Mouse (Mus musculus) neural tube, embryonic 10.5 days (tissue): ENCODE measurements around the gene Adipoq.
"Not testable (repeated sequence)": the region's sequence is repeated elsewhere in the genome, so short reads cannot be mapped to it uniquely, and the experiment has no call there.

Experiments
- DNase-seq: peaks from one replicate; pipeline ENCODE4 v3.0.0-alpha.2; 2017; ENCODE audit warnings: low spot score; ENCODE audit errors: extremely low spot score

Gene Adipoq

DNA sequence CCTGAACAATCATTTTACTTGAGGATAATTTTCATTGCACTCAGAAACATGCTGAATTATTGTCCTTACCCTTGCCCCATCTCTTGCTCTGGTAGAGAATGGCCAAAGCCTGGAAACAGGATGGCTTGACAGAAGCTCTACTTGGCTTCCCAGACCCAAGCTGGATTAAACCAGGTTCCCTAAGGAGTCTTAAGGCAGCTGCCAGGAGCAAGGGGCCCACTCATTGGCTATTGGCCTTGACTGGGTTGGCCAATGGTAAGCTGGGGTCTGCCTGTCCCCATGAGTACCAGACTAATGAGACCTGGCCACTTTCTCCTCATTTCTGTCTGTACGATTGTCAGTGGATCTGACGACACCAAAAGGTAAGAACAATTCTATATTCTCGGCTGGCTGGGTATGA, at the start of gene Adipoq:
TSS of gene Adipoq (plus strand) at position 257 of the 400 bp plus-strand sequence.
- DNase-seq: no peak

- not testable (repeated sequence) for DNase-seq
Measured at GRCm38 (mm10) chr16:23096886-23097285, 49.5 kb upstream of the Adipoq start.

DNA sequence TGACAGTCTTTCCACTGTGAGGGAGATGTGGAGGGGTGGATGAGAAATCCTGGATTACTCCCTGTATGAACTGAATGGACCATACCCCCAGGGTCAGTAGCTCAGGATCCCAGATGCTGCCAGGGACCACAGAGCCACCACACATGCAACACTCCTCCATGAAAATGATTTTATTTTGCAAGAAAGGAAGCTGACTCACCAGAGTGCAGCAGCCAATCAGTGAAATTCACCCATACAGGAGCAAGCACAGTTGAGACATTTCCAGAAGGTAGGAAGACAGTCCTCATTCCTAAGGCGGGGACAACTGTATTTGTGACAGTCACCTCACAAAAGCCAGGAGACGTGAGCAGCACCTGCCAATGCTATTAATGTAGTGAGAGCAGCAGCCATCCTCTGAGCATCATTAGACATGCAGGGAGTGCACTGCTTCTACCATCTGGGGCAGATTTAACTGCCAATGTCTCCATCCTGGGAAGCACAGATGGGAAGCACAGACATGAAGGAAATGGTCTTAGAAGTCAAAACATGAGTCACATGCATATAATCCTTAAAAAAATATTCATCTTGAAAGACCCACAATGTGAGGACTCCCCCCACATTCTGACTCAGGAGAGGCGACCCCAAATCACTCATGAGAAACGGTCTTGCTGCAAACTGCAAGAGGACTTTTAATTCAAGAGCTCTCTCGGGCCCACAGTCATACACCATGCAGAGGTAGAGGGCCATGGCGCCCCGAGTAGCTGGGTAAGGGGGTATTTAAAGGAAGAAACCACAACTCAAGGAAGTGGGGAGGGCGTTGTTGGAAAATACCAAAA, 48.8 kb upstream of the Adipoq start:
- not testable (repeated sequence) for DNase-seq

DNA sequence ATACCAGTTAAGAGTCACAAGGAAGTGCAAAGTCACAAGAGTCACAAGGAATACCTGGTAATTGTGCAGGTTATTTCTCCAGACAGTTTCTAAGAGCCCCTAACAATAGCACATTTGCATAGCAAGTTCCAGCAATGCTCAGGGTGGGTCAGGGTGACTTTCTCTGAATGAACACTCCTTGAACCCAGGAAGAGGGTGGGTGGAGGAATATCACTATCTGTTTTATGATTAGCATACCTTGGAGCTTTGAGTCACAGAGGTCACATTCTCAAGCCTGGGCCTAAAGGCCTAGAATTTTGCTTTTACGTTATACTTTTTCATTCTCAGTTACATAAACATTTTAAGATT, 48.3 kb upstream of the Adipoq start:
- not testable (repeated sequence) for DNase-seq

DNA sequence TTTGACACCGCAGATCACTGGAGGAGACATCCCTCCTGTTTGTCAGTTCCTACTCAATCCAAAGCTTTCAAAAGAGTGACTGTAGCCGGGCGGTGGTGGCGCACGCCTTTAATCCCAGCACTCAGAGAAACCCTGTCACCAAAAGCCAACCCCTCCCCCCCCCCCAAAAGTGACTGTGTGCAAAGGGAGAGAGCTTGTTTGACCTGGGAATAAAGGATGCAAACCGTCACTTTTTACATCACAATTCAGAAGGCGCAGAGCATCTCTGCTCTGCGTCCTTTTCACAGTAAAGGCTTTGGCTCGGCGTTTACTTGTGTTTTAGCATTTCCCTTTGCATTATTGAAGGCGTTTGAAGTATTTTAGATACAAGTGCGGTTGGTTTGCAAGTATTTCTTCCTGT, 46.7 kb upstream of the Adipoq start:
- DNase-seq: peak; percentile 16

DNA sequence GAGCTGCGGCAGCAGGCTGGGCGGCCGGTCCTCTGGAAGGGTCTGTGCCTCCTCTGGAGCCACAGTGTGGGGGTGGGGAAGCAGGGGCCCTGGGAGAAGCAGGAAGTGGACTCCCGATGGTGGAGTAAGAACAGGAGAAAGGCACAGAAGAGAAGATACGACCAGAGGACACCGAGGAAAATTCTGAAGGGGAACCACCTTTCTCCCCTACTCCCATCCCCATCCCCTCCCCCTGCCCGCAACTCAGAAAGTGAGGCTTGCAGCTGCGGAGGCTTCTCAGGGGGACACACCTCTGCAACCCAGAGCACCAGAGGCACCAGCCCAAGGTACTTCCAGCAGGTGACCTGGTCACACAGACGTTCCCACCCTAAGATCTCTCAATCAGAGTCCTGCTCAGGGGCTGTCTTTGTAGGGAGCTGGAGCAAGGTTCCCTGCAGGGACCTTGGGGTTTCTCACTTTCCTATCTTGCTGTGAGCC, 46.2 kb upstream of the Adipoq start:
- DNase-seq: peak; percentile 56

GRCm38 (mm10) chr16:23100613-23101012, 45.7 kb upstream of the Adipoq start:
- DNase-seq: peak; percentile 48

- DNase-seq: peak; percentile 31
Measured at GRCm38 (mm10) chr16:23102340-23103037, 43.8 kb upstream of the Adipoq start.

GRCm38 (mm10) chr16:23103038-23103745, 43.1 kb upstream of the Adipoq start:
- no peak for DNase-seq

GRCm38 (mm10) chr16:23103841-23104240, 42.5 kb upstream of the Adipoq start:
- DNase-seq: no peak

DNA sequence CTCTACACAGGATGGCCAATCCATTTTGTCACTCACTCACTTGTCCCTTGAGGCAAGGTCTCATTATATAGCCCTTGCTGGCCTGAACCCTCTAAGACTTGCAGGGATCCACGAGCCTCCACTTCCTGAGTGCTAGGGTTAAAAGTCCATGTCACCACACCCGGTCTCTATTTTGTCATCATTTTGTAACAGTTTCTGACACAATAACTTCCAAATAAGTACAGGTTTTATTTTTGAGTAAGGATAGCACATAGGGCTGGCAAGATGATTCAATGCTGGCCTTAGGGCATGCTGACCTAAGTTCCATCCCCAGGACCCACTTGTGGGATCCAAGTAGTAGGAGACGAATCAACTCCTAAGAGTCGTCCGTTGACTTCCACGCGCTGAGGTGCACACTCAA, 40.2 kb upstream of the Adipoq start:
- no peak for DNase-seq

- DNase-seq: peak; percentile 92
Measured at GRCm38 (mm10) chr16:23107231-23107942, 38.9 kb upstream of the Adipoq start, which contains the start of gene Eif4a2. Gene Eif4a2, plus strand, starts transcription at chr16:23107444.

DNA sequence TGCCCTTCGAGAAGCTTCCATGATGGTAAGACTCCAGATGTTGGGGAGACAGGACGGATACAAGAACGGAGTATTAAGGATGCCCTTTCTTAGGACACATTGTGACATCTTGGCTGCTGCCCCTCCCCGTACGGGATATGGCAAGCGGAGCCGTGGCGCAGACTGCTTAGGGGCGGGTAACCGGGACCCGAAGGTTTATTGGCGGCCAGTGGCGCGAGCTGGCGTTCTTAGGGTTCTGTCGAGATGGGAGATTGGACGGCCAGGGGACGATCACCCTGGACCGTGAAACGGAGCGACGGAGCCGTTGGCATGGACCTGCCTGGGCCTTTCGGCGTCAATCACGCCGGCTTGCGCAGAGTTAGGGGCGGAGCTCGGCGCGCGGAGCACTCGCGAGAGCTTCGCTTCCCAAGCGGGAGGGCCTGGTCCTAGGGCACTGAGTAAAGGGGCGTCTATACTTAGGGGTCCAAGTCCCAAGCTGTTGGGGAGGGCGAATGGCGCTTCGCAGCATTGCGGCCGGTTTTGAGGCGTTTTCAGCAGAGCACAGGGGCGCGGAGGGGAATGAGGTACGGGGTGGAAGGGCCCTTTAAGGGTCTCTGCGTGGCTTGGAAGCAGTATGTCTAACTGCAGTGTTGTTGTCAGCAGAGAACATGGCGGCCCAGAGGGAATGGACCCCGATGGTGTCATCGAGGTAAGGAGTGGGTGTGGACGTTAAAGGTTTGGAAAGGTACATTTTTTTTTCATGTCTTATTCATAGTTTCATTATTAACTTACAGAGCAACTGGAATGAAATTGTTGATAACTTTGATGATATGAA, 38.2 kb upstream of the Adipoq start:
- peak; percentile 82 for DNase-seq

GRCm38 (mm10) chr16:23108943-23109342, 37.4 kb upstream of the Adipoq start:
- DNase-seq: no peak

GRCm38 (mm10) chr16:23109350-23110280, 36.7 kb upstream of the Adipoq start:
- DNase-seq: no peak

DNA sequence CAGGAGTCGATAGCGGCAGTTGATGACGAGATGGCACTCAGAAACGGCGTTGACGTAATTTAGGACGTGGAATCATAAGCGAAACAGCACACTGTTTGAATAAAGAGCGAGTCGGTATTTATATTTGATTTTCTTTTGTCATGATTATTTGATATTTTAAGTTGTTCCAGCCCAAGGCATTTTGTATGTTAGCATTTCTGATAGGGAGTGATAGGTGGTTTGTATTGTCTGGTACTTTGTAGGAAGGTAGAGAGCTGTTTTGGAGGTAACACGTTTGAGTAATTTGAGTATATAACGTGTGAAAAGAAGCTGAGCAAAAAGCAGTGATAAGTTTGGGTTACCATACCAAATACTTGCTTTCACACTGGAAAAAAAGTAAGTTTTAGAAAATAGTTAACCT, 34.0 kb upstream of the Adipoq start:
- no peak for DNase-seq

GRCm38 (mm10) chr16:23112861-23113435, 33.4 kb upstream of the Adipoq start:
- DNase-seq: no peak

DNA sequence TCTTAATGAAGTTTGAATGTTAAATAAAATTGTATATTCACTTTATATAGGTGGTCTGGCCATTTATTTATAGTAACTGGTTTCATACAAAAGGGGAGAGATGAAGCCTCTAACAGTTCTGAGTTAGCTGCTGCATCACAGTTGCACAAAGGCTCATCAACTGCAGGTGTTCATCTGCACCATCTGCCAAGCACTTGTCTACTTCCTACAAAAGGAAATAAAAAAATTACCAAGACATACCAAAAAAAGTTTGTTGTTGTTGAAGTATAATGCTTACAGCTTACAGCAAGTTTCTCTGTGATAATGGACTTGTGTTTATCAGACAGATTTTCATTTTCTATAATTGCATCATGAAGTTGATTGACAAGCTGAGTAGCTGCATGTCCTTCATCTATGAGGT, 32.4 kb upstream of the Adipoq start:
- DNase-seq: no peak
